Mouse (Mus musculus) left cerebral cortex, adult 8-10 months (tissue): ENCODE measurements around the gene Nans. TPM values are rescaled to one million over a fixed set of nuclear protein-coding genes. Genes with fewer than 3 reads are reported as not detected.

Source experiments
- DNase-seq, 2 experiments: peaks; one replicate each; pipeline ENCODE4 v3.0.0; 2022; ENCODE audit warnings: low spot score in 2 of 2
- total RNA-seq, 4 experiments: library from RNA; stranded (reverse); gene quantifications; 2 replicates each; pipeline ENCODE4 v1.2.4; 2022

Nans gene
- total RNA-seq, 4 experiments from 2014 or later: 13.1 to 19.7 (median 17.0) TPM

GRCm38 (mm10) chr4:46532511-46532910 is 43.5 kb downstream of the Nans start:
- DNase-seq: no peak

DNA sequence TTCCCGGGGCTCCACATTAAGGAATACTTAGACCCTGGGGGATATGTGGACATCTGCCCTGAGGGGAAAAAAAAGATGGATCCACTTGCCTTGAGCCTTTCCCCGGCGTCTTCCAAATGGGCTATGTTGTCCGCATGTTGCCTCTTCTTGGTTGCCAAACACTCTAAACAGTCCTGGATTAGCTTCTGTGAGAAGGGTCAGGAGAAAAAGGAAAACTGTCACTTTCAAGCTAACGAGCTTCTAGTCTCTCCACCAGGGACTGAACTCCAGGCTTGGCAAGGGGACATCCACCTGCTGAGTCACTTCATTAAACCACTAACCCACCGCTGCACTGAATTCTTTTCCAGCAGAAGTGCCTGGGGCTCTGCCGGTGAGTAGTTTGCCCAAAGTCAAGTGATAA is 43.9 kb downstream of the Nans start:
- DNase-seq: no peak

DNA sequence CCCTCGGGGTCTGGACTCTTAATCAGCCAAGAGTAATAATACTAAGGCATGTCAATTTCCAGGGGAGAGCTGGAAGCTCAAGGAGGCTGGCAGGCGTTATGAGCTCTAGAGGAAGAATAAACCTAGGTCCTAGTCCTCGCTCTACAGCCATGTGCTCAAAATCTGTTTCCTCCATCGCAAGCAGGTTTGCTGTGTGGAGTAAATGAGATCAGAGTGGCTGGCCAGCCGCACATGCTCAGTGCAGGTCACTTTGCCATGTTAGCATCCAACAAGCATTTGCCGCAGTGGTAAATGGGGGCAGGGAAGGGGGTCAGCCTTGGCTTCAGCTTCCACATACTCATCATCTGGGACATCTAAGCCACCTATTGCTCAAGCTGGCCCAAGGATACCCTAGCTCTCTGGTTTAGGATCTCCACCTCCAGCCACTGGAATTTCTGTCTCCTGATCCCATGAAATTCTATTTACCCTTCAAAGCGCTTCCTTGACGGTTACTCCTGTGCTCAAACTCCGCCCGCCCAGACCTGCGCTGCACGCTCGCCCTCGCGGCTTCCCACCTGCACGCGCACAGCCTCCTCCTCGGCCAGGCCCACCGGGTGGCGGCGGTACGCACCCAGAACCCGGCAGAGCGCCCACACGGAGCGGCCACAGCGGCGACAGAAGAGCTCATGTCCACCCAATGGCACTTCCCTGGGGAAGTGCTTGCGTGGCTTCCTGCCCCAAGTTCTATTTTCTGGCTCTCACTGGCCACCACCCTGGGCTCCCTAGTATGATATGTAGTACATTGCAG is 45.1 kb downstream of the Nans start:
- no peak for DNase-seq

- DNase-seq: no peak
These were observed 46.2 kb downstream of the Nans start for GRCm38 (mm10) chr4:46535094-46535830.

GRCm38 (mm10) chr4:46535840-46536361 is 46.9 kb downstream of the Nans start, which contains the start of gene Trim14:
Trim14 (minus strand) TSS chr4:46536141.
- no peak for DNase-seq

DNA sequence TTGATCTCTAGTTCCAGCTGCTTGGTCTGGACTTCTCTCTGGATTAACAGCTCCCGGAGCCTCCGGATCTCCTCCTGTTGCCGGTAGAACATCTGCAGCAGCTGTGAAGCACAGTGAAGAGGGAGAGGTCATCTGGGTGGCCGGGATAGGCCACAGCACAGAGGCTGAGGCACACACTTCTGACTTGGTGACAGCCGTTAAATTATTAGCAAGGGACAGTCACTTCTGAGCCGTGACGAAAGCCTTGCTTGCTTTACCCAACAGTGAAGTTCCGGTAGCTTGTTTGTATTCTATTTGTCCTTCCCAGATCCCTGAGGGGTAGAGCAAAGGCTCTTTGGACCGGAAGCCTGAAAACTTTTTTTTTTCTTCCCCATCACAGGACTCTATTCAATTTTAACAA is 50.1 kb downstream of the Nans start:
- no peak for DNase-seq

DNA sequence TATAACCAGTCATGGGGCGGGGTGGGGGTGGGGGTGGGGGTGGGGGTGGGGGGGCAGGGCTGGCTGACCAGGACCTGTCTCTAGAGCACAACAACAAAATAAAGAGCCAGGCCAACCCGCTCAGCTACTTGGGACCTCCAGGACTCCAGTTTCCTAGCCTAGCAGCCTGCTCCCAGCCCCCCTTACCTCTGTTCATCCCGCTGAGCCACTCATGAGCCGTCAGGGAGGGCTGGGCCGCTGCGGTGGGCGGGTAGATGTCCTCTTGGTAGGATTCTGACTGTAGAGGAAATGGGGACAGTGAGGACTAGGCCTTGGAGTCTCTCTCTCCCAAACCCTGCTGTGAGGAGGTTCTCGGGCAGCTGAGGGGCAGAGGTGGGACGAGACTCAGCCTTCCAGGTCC is 52.7 kb downstream of the Nans start:
- DNase-seq: no peak

DNA sequence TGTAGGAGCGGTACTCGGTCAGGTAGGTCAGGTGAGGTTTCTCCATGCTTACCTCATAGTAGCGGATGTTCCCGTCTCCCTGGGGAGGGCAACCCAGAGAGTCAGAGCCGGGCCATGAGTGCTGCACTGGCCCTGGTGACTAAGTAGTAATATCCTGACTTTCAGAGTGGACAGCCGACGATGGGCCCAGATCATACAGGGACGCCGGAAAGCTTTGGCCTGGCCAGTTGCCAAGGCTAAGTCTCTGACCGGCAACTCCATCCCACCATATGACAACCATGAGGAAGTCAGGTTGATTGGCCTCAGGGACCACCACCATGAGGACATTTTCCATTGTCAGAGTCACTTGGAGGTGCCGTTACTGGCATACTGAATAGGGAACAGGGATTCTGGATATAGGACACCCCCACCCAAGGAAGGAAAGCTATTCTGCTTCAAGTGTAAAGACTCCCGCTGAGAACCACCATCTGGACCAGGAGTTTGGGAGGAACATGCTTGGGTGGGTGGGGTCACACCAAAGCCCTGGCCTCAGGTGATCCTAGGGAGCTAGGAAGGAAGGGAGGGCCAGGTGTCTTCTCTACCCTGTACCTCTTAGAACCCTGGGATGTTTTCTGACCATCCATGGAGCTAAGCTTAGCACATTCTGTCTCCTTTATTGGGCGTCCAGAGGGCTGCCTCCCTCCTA is 54.5 kb downstream of the Nans start:
- no peak for DNase-seq

DNA sequence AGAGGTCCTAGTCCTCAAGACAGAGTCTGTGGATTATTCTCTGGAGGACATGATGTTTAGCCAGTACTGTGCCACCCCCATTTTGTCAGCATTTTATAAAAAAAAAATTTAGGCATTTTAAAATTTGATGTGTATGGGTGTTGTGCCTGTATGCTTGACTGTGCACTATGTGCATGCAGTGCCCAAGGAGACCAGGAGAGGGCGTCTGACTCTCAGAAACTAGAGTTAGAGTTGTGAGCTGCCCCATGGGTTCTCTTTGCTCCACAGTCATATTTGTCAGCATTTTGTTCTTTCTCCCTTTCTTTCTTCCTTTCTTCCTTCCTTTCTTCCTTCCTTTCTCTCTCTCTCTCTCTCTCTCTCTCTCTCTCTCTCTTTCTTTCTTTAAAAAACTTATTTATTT is 55.3 kb downstream of the Nans start:
- DNase-seq: no peak

GRCm38 (mm10) chr4:46545498-46545897 is 56.5 kb downstream of the Nans start:
- DNase-seq: no peak

GRCm38 (mm10) chr4:46546709-46547108 is 57.7 kb downstream of the Nans start:
- DNase-seq: no peak

GRCm38 (mm10) chr4:46549979-46550378 is 60.9 kb downstream of the Nans start:
- no peak for DNase-seq

GRCm38 (mm10) chr4:46550406-46550805 is 61.4 kb downstream of the Nans start:
- no peak for DNase-seq

Other genes with a start within 250 kb of the Nans start
- gene Foxe1, start 145.6 kb upstream of the Nans start, total RNA-seq: not detected
- 1 to 10 TPM; 3.8 to 4.6 (median 4.1) TPM for gene Trmo, start 99.8 kb upstream of the Nans start, total RNA-seq
- not detected for gene Hemgn, start 75.7 kb upstream of the Nans start, total RNA-seq
- gene Anp32b, start 38.3 kb upstream of the Nans start, total RNA-seq: 10 to 100 TPM; 51.0 to 60.2 (median 55.9) TPM
- gene Trim14, start 46.9 kb downstream of the Nans start, total RNA-seq: 1 to 10 TPM in 3 of 4 experiments, under 1 TPM in 1; 0.91 to 2.4 (median 1.7) TPM
- 10 to 100 TPM; 23.3 to 26.7 (median 24.3) TPM for gene Coro2a, start 113.0 kb downstream of the Nans start, total RNA-seq
- gene Tbc1d2, start 161.0 kb downstream of the Nans start, total RNA-seq: 1 to 10 TPM; 2.4 to 3.9 (median 3.4) TPM